Mouse (Mus musculus) heart, postnatal 36 days (tissue): Measurements from ENCODE around the gene Myo5a. TPM values are rescaled to one million over a fixed set of nuclear protein-coding genes. Genes with fewer than 3 reads are reported as not detected.

Experiments
- DNase-seq, 2 experiments: peaks; one replicate each; pipeline ENCODE4 v3.0.0; 2021 to 2022
- intact Hi-C: fragments of 180-260 bp; cut with DNase I; formaldehyde crosslinking; loops from one replicate; pipeline ENCODE4 v1.15.1; 2025
- total RNA-seq, 2 experiments: library from RNA; stranded (reverse); gene quantifications; 2 replicates each; pipeline ENCODE4 v1.2.3; 2021

Gene Myo5a
- total RNA-seq: 10 to 100 TPM; 10.7 to 12.2 TPM

- intact Hi-C loops: no loop called here
- no peak for DNase-seq
Observed at GRCm38 (mm10) chr9:75070457-75071028, at the start of gene Myo5a. Gene Myo5a (plus strand): TSS chr9:75071015.

DNA sequence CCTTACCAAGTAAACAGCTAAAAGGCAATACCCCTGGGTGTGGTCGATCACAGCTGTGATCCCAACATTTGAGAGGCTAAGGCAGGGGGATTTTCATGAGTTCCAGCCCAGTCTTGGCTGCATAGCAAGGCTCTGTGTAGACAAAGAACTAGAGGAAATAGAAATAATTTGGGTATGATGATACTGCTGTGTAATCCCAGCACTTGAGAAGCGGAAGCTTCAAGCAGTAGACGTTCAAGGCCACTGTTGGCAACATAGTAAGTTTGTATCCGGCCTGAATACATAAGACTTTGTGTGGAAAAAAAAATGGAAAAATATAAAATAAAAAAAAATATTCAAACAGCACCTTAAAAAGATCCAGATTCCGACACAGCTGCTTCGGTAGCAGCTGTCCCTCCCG, 48.3 kb upstream of the Myo5a start:
- intact Hi-C loops: no loop called here
- no peak for DNase-seq

DNA sequence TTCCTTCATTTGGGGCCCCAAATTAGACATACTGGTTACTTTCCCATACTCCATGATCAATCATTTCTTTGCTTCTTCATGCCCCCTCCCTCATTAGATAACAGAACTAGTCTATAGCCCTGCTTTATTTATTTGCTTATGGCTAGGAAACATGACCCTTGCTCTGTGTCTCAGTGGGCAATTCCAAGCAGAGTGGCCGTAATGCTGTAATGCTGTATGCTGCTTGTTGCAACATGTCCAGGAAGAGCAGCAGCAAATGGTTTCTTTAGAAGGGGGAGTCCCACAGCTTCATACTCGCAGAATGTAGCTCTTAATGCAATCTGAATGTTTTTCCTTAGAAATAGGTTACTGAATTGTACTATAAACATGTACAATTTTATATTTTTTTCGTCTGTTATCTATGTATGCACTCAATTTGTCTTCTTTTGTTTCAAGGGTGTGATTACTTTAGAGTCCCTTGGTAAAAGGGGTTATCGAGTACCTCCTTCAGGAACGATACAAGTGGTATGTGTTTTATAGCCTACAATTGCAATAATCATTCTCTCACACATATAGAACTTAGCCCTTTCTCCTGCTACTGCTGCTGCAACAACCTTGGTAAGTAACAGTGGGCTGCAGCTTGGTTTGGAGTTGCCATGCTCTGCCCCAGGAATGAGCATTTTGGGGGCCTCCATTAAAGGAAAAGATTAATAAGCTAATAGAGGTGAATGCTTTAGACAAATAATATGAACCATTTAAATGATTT, 47.5 kb upstream of the Myo5a start:
- intact Hi-C loops: no loop called here
- DNase-seq: no peak

DNA sequence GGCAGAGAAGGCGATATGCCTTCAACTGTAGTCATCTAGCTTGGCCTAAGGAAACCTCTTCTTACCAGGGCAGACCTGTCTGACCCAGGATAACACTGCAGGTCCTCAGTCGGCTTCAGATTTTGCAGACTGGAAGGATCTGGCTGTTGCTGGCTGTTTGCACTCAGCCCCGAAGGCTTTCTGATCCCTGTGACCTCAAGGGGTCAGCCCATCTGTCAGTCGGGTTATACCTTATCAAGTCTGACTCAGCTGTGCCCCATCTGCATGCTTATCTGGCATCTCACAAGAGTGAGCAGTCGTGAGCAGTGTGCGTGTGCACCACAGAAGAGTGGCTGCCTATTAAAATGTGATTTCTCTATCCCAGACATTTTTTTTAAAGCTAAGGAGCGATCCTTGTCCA, 46.7 kb upstream of the Myo5a start:
- DNase-seq: no peak
- intact Hi-C loops: no loop called here

DNA sequence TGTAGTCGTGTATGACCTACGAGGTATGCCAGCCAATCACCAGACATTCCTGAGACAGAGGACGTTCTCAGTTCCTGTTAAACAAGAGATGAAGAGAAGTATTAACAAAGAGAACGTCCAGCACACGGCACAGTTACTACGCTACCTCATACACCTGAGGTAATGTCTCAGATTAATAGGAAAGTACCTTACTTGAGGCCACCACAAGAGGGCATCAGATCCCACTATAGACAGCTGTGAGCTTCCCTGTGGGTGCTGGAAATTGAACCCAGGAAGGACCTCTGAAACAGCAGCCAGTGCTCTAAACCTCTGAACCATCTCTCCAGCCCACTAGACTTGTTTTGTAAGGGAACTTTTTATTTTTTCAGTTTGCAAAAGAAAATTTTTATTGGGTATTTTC, 45.1 kb upstream of the Myo5a start:
- DNase-seq: no peak
- intact Hi-C loops: no loop called here

DNA sequence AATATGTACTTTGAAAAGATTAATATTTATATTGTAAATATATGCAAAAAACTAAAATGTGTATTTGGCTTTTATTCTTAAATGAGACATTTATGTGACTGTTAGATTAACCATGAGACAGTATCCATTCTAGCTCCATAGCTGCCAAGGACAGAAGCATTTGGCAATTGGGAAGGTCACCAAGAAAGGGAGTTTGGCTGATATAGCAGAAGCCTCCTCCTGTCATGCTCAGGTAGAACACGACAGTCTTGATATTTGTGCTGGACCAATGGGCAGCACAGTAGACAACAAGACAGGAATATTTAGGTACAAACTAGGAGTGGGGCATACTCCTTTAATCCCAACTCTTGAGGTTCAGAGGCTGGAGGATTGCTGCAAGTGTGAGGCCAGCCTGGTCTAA, 38.4 kb upstream of the Myo5a start:
- no peak for DNase-seq
- intact Hi-C loops: loop anchor here (5.0 kb wide), 1 partner anchor 125 kb away; no protein-coding TSS in a partner anchor

GRCm38 (mm10) chr9:75033141-75033540, 37.7 kb upstream of the Myo5a start:
- no peak for DNase-seq
- intact Hi-C loops: loop anchor here (5.0 kb wide), 1 partner anchor 126 kb away; no protein-coding TSS in a partner anchor

GRCm38 (mm10) chr9:75034691-75035090, 36.1 kb upstream of the Myo5a start:
- no peak for DNase-seq
- intact Hi-C loops: loop anchor here (5.0 kb wide), 1 partner anchor 127 kb away; no protein-coding TSS in a partner anchor

GRCm38 (mm10) chr9:75035944-75036343, 34.9 kb upstream of the Myo5a start:
- no peak for DNase-seq

DNA sequence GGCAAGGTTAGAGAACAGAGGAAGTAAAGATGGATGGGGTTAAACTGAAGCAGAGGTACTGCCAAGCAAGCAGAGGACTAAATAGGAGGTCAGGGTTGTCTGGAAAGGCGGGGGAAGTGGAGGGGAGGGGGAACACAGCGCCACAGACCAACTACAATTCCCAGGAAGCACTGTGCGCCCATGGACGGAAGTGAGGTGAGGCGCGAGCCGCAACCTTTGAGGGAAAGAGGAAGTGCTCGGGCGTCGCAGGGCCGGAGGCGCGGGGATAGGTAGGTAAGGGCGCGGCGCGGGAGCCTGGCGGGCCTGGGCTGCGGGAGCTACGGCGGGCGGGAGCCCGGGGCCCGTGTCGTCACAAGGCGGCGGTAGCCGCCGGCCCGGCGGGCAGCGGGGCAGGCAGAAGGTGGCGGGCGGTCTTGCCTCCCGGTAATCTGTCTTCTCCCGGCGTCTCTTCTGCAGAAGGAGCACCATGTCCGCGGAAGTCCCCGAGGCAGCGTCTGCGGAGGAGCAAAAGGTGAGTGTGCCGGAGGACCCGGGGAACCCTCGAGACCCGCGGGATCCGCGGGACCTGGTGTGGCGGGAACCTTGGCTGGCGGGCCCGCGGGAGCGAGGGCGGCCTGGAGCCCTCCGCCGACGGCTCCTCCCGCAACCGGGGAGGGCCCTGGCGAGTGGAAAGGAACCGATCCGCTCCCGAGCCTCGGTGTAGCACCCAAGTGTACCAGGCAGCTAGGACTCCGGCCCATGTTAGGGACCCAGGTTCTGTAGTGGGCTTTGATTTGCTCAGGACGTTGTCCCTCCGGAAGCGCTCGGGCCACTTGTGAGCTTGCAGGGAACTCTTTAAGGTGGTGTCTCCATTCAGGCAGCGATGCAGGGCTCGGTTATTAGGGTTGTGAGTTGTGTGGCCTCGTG, 33.1 kb upstream of the Myo5a start, which contains the start of gene Arpp19:
Arpp19 (plus strand) TSS at position 164 of the 906 bp plus-strand sequence.
- intact Hi-C loops: loop anchor here (2.0 kb wide), 2 partner anchors 67 to 85 kb away; partner anchors contain the start of gene Fam214a
- DNase-seq: peak; percentile 77

More at GRCm38 (mm10) chr9:75035944-75036343, 34.9 kb upstream of the Myo5a start:
- intact Hi-C loops: loop anchor here (2.0 kb wide), 2 partner anchors 65 to 83 kb away; partner anchors contain the start of gene Fam214a

GRCm38 (mm10) chr9:75038357-75038688, 32.5 kb upstream of the Myo5a start:
- DNase-seq: no peak
- intact Hi-C loops: no loop called here

DNA sequence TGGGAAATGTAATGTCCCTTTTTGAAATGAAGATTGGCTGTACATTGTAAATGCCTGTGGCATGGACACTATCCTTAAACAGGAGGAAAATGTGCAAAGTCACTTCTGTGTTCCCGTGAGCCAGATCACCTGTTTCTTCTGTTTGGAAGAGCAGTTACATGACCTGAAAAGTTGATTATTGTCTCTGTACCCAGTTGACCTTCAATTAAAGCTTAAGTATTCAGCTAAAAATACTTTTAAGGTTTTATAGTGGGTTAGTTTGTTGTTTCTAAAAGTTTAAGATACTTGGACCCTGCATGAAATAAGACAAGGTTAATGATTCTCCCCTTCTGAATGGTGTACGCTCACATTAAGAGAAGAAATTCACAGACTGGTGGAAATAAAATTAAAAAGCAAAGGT, 30.2 kb upstream of the Myo5a start:
- intact Hi-C loops: no loop called here
- no peak for DNase-seq

- no peak for DNase-seq
- intact Hi-C loops: no loop called here
Observed at GRCm38 (mm10) chr9:75041840-75042525, 28.8 kb upstream of the Myo5a start.

DNA sequence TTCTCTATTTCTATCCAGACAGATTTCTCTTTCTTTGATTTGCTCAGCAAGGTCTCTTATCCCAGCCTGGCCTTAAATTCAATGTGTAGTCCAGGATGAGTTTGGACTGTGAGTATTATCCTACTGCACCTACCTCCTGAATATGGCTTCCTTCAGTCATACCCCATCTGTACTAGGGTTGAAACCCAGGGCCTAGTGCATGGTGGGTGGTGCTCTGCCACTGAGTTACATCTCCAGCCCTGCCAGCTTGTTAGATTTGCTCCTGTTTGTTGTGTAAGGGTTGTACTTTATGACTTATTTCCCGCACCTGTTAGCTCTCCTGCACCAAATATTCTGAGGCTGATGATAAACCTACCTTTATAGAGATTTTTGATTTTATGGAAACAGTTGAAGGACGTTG, 27.6 kb upstream of the Myo5a start:
- no peak for DNase-seq
- intact Hi-C loops: no loop called here

- no peak for DNase-seq
- intact Hi-C loops: no loop called here
Observed at GRCm38 (mm10) chr9:75047079-75047478, 23.7 kb upstream of the Myo5a start.

- DNase-seq: no peak
- intact Hi-C loops: no loop called here
Observed at GRCm38 (mm10) chr9:75049100-75049499, 21.7 kb upstream of the Myo5a start.

GRCm38 (mm10) chr9:75050003-75050402, 20.8 kb upstream of the Myo5a start:
- intact Hi-C loops: loop anchor here (5.0 to 10.0 kb wide), 3 partner anchors 147 to 385 kb away; no protein-coding TSS in a partner anchor
- DNase-seq: peak; percentile 57 to 63

DNA sequence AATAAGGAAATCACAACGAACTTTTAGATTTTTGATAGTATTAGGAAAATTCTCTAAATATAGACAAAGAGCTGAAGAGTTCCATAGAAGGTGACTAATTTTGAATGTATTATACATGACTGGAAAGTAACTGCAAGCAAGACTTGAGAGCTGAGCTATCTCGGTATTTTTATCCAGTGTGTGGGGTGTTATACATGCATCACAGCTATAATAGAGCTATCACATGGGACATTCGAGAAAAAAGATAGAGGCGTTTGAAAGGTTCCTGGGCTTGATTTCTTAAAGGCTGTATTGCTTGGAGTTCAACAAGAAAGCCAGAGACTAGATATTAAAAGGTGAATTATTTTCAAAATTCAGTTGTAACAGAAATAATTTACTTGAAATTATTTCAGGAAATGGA, 19.0 kb upstream of the Myo5a start:
- DNase-seq: no peak
- intact Hi-C loops: loop anchor here (5.0 to 10.0 kb wide), 3 partner anchors 145 to 383 kb away; no protein-coding TSS in a partner anchor

DNA sequence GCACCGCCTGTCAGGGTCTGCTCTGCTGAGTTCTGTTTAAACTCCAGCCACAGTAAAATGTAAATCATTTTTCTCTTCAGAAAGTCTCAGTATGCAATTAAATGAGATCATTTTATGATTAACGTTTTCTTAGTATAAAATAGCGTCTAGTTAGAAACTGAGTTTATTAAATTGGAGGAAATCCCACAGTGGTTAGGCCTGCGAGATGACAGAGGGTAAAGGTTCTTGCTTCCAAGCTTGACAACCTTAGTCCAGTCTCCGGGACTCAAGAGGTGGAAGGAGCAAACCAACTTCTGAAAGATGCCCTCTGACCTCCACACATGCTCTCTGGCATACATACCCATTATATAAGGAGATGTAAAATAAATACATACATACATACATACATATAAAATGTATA, 15.8 kb upstream of the Myo5a start:
- intact Hi-C loops: loop anchor here (10.0 kb wide), 1 partner anchor 380 kb away; no protein-coding TSS in a partner anchor

DNA sequence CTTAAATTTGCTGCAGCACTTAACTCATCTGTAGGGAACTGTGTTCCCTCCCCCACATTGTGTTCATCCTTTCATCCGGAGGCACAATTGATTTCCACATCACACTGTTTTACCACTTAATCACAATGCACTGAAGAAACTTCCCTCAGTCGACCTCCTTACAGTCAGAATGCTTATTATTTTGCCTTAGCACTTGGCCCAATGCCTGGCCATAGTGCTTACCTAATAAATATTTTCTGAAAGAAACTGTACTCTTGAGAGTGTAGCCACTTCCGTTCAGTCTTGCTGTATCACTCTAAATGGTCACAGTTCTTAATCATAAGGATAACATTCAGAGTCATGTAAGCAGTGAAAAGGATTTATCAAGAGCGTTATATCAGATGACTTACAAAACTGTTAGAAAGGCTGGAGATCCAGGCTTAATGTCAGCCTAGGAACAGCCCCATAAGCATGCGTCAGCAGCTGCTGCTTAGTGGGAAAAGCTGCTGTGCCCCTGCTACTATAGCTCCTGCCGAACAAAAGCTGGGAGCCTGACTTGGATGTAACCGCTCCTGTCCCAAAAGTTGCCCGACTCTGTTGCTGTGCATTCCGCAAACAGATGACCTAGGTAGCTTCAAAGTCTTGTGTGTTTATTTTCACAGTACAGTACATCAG, 6.0 kb upstream of the Myo5a start:
- intact Hi-C loops: no loop called here
- no peak for DNase-seq

More for the DNA sequence above, 15.8 kb upstream of the Myo5a start:
- no peak for DNase-seq
